Mouse (Mus musculus): Measurements from ENCODE around the gene Dpp6.

The Dpp6 gene

GRCm38 (mm10) chr5:26816975-26817941 is at the start of gene Dpp6:
Gene Dpp6, plus strand, starts transcription at chr5:26817203.
- no peak for DNase-seq (ENCODE audit: low read depth, low spot score)
- no peaks in the 10 kb centered on the region for H3K27me3 ChIP-seq (ENCODE audit: control insufficient read depth, insufficient read depth, low read length, poor library complexity, severe bottlenecking)

DNA sequence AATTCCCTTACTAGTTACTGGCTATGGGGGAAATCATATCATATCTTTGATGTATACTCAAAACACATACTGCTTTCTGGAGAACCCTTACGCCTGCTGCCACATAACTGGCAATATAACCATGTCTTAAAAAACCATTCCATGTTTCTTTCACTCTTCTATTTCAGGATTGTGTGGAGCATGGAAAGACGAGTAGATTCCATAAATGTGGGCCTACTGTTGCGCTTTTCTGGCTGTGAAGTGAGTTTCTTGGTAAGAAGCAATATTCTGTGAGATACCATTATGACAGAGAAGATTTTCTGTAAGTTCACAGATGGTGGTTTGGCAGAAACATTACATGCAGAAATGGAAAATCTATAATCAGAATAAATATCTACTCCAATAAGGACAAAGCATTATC is 33.0 kb upstream of the Dpp6 start:
- Histone ChIP-seq H3K27me3 (ENCODE audit: control insufficient read depth, insufficient read depth, low read length, poor library complexity, severe bottlenecking) (no peaks in the 10 kb centered on the region), H3K36me3 (ENCODE audit: control insufficient read depth, insufficient read depth, low read length, poor library complexity, severe bottlenecking) (no peaks in the 10 kb centered on the region)
- no peak for DNase-seq (ENCODE audit: low read depth, low spot score)

More at GRCm38 (mm10) chr5:26816975-26817941, at the start of gene Dpp6:
- H3K36me3 ChIP-seq (ENCODE audit: control insufficient read depth, insufficient read depth, low read length, poor library complexity, severe bottlenecking): no peaks in the 10 kb centered on the region

GRCm38 (mm10) chr5:26795524-26795923 is 21.5 kb upstream of the Dpp6 start:
- no peaks in the 10 kb centered on the region for H3K36me3 ChIP-seq (ENCODE audit: control insufficient read depth, insufficient read depth, low read length, poor library complexity, severe bottlenecking)

GRCm38 (mm10) chr5:26835972-26836371 is 19.0 kb downstream of the Dpp6 start:
- H3K36me3 ChIP-seq (ENCODE audit: control insufficient read depth, insufficient read depth, low read length, poor library complexity, severe bottlenecking): no peaks in the 10 kb centered on the region
- DNase-seq (ENCODE audit: low read depth, low spot score): no peak
- no peaks in the 10 kb centered on the region for H3K27me3 ChIP-seq (ENCODE audit: control insufficient read depth, insufficient read depth, low read length, poor library complexity, severe bottlenecking)

More at GRCm38 (mm10) chr5:26795524-26795923, 21.5 kb upstream of the Dpp6 start:
- no peak for DNase-seq (ENCODE audit: low read depth, low spot score)
- H3K27me3 ChIP-seq (ENCODE audit: control insufficient read depth, insufficient read depth, low read length, poor library complexity, severe bottlenecking): no peaks in the 10 kb centered on the region

- no peaks in the 10 kb centered on the region for H3K27me3 ChIP-seq (ENCODE audit: control insufficient read depth, insufficient read depth, low read length, poor library complexity, severe bottlenecking)
- H3K36me3 ChIP-seq (ENCODE audit: control insufficient read depth, insufficient read depth, low read length, poor library complexity, severe bottlenecking): no peaks in the 10 kb centered on the region
- DNase-seq (ENCODE audit: low read depth, low spot score): no peak
Measured at GRCm38 (mm10) chr5:26841151-26841550, 24.1 kb downstream of the Dpp6 start.

DNA sequence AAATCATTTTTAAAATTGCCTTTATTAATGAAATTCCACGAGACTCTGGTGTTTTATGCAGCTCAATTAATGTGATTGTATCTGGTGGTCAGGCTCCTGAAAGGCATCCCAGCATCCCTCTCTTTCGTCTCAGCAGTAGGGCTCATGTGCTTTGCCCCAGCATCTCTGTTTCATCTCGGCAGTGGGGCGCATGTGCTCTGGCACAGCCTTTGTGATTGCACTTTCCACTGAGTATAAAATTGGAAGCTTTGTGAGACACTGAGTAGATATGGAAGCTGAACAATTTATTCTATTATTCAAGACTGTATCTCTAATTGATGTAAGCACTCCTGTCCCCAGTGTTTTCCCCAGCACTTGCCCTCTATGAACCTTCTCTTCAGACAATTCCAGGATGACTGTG is 37.7 kb downstream of the Dpp6 start:
- no peaks in the 10 kb centered on the region for H3K27me3 ChIP-seq (ENCODE audit: control insufficient read depth, insufficient read depth, low read length, poor library complexity, severe bottlenecking)
- DNase-seq (ENCODE audit: low read depth, low spot score): no peak

DNA sequence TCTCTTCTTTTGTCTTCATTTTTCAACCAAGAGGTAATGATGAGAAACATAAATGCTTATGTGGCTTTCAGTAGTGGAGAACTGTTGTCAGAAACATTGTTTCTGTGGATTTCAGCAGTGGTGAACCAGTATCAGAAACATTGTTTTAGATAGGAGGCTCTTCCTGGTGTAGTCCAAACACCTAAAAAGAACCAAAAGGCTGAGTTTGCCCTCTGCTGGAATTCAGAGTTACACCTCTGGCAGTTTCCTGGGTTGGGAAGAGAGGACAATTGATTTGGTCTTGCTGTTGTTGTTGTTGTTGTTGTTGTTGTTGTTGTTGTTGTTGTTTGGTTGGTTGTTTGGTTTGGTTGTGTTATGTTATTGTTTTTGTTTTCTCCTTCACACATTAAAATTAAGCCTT is 58.4 kb downstream of the Dpp6 start:
- DNase-seq (ENCODE audit: low read depth, low spot score): no peak
- H3K36me3 ChIP-seq (ENCODE audit: control insufficient read depth, insufficient read depth, low read length, poor library complexity, severe bottlenecking): no peaks in the 10 kb centered on the region

More for the DNA sequence above, 37.7 kb downstream of the Dpp6 start:
- H3K36me3 ChIP-seq (ENCODE audit: control insufficient read depth, insufficient read depth, low read length, poor library complexity, severe bottlenecking): no peaks in the 10 kb centered on the region

DNA sequence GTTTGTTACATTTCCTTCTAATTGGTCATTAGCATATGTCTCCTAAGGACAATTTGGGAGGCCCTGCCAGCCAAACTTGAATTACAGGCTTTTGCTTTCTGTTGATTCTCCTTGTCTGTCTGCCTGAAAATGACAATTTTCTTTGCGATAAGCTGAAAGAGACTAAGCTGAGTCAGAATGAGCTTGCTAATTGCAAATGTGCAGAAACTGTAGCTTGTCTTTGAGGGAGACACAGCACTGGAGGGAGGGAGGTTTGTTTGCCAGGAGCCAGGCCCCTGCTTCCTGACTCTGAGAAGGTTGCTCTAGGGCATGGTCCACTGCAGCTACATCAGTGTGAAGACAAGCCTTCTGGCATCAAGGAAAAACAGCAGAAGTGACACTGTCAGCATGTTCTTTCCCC is 70.5 kb downstream of the Dpp6 start:
- H3K27me3 ChIP-seq (ENCODE audit: control insufficient read depth, insufficient read depth, low read length, poor library complexity, severe bottlenecking): no peaks in the 10 kb centered on the region
- DNase-seq (ENCODE audit: low read depth, low spot score): no peak
- no peaks in the 10 kb centered on the region for H3K36me3 ChIP-seq (ENCODE audit: control insufficient read depth, insufficient read depth, low read length, poor library complexity, severe bottlenecking)

More for the DNA sequence above, 58.4 kb downstream of the Dpp6 start:
- H3K27me3 ChIP-seq (ENCODE audit: control insufficient read depth, insufficient read depth, low read length, poor library complexity, severe bottlenecking): no peaks in the 10 kb centered on the region

- DNase-seq (ENCODE audit: low read depth, low spot score): no peak
Measured at GRCm38 (mm10) chr5:26888080-26888479, 71.1 kb downstream of the Dpp6 start.

GRCm38 (mm10) chr5:26894346-26894745 is 77.3 kb downstream of the Dpp6 start:
- no peak for DNase-seq (ENCODE audit: low read depth, low spot score)
- Histone ChIP-seq H3K27me3 (ENCODE audit: control insufficient read depth, insufficient read depth, low read length, poor library complexity, severe bottlenecking) (no peaks in the 10 kb centered on the region), H3K36me3 (ENCODE audit: control insufficient read depth, insufficient read depth, low read length, poor library complexity, severe bottlenecking) (no peaks in the 10 kb centered on the region)

More at GRCm38 (mm10) chr5:26888080-26888479, 71.1 kb downstream of the Dpp6 start:
- Histone ChIP-seq H3K36me3 (ENCODE audit: control insufficient read depth, insufficient read depth, low read length, poor library complexity, severe bottlenecking) (no peaks in the 10 kb centered on the region), H3K27me3 (ENCODE audit: control insufficient read depth, insufficient read depth, low read length, poor library complexity, severe bottlenecking) (no peaks in the 10 kb centered on the region)

GRCm38 (mm10) chr5:26903786-26904185 is 86.8 kb downstream of the Dpp6 start:
- no peaks in the 10 kb centered on the region for H3K27me3 ChIP-seq (ENCODE audit: control insufficient read depth, insufficient read depth, low read length, poor library complexity, severe bottlenecking)
- DNase-seq (ENCODE audit: low read depth, low spot score): no peak
- H3K36me3 ChIP-seq (ENCODE audit: control insufficient read depth, insufficient read depth, low read length, poor library complexity, severe bottlenecking): no peaks in the 10 kb centered on the region

GRCm38 (mm10) chr5:26904324-26905041 is 87.5 kb downstream of the Dpp6 start:
- Histone ChIP-seq H3K27me3 (ENCODE audit: control insufficient read depth, insufficient read depth, low read length, poor library complexity, severe bottlenecking) (no peaks in the 10 kb centered on the region), H3K36me3 (ENCODE audit: control insufficient read depth, insufficient read depth, low read length, poor library complexity, severe bottlenecking) (no peaks in the 10 kb centered on the region)
- no peak for DNase-seq (ENCODE audit: low read depth, low spot score)

DNA sequence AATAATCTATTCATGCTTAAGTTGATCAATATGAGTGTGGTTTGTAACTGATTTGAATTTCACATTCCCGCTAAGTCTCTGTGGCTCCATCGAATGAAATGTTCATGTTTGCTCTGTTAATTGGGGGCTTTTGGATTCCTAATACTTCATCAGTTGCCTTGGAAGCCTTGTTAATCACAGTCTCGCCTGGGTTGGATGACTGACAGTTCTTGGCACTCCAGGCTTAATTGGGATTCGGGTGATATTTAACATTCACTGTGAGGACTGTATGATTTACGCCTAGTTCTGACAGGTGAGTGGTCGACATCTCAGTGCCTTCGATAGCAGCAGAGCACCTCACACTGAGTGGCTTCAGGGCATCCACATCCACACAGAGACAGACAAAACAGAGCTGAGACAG is 90.1 kb downstream of the Dpp6 start:
- Histone ChIP-seq H3K27me3 (ENCODE audit: control insufficient read depth, insufficient read depth, low read length, poor library complexity, severe bottlenecking) (no peaks in the 10 kb centered on the region), H3K36me3 (ENCODE audit: control insufficient read depth, insufficient read depth, low read length, poor library complexity, severe bottlenecking) (no peaks in the 10 kb centered on the region)
- no peak for DNase-seq (ENCODE audit: low read depth, low spot score)

GRCm38 (mm10) chr5:26908612-26909011 is 91.6 kb downstream of the Dpp6 start:
- H3K27me3 ChIP-seq (ENCODE audit: control insufficient read depth, insufficient read depth, low read length, poor library complexity, severe bottlenecking): no peaks in the 10 kb centered on the region
- no peak for DNase-seq (ENCODE audit: low read depth, low spot score)
- H3K36me3 ChIP-seq (ENCODE audit: control insufficient read depth, insufficient read depth, low read length, poor library complexity, severe bottlenecking): no peaks in the 10 kb centered on the region

GRCm38 (mm10) chr5:26910353-26910752 is 93.3 kb downstream of the Dpp6 start:
- H3K36me3 ChIP-seq (ENCODE audit: control insufficient read depth, insufficient read depth, low read length, poor library complexity, severe bottlenecking): no peaks in the 10 kb centered on the region
- no peaks in the 10 kb centered on the region for H3K27me3 ChIP-seq (ENCODE audit: control insufficient read depth, insufficient read depth, low read length, poor library complexity, severe bottlenecking)
- no peak for DNase-seq (ENCODE audit: low read depth, low spot score)

Data from splenic B cell, adult 2 months (primary cell).